Mouse (Mus musculus) spleen, adult 2 months (tissue): Measurements from ENCODE around the gene Snrpb2.

Experiments
- CTCF ChIP-seq: fragments of 200-500 bp; IDR thresholded peaks from 2 replicates; pipeline ENCODE4 v1.5.1; 2011; ENCODE audit warnings: mild to moderate bottlenecking, inconsistent platforms; ENCODE audit not compliant: insufficient read depth, insufficient read length, insufficient replicate concordance; ENCODE audit errors: extremely low read depth
- POLR2A ChIP-seq: fragments of 200-500 bp; IDR thresholded peaks from 2 replicates; pipeline ENCODE4 v1.6.1; 2011; ENCODE audit warnings: low read depth, low read length, inconsistent platforms

DNA sequence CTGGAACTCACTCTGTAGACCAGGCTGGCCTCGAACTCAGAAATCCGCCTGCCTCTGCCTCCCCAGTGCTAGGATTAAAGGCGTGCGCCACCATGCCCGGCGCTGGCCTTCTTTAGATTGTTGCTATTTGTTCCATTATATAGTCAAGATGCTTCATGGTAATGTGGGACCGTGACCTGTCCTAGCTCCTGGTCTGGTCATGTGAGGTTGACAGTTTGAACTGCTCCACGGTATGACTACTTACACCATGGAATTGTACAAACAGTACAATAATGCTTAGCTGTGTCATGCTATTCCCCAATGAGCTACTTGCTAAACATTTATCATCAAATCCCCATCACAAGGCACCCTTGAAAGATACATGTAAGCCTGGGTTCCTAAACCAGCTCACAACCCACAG is 44.8 kb upstream of the Snrpb2 start:
- TF ChIP-seq POLR2A, result no peak
- TF ChIP-seq CTCF, result no peak
